Mouse (Mus musculus): ENCODE results near the gene Zcchc14.
"Not testable (repeated sequence)": the region's sequence is repeated elsewhere in the genome, so short reads cannot be mapped to it uniquely, and the experiment has no call there.

The Zcchc14 gene

GRCm38 (mm10) chr8:121620801-121621516 is 31.7 kb downstream of the Zcchc14 start:
- DNase-seq, result peak; percentile 49

- DNase-seq, result no peak
Observed at GRCm38 (mm10) chr8:121619401-121619995, 33.2 kb downstream of the Zcchc14 start.

- no peak for DNase-seq
Observed at GRCm38 (mm10) chr8:121613419-121613818, 39.3 kb downstream of the Zcchc14 start.

GRCm38 (mm10) chr8:121609916-121610315 is 42.8 kb downstream of the Zcchc14 start:
- DNase-seq, result no peak

- no peak for DNase-seq
Observed at GRCm38 (mm10) chr8:121609251-121609650, 43.5 kb downstream of the Zcchc14 start.

- no peak for DNase-seq
Observed at GRCm38 (mm10) chr8:121607661-121608060, 45.0 kb downstream of the Zcchc14 start.

- no peak for DNase-seq
Observed at GRCm38 (mm10) chr8:121603801-121604200, 48.9 kb downstream of the Zcchc14 start.

- peak; percentile 62 for DNase-seq
Observed at GRCm38 (mm10) chr8:121602860-121603259, 49.8 kb downstream of the Zcchc14 start.

- DNase-seq, result no peak
Observed at GRCm38 (mm10) chr8:121602411-121602810, 50.3 kb downstream of the Zcchc14 start.

- no peak for DNase-seq
Observed at GRCm38 (mm10) chr8:121599842-121600241, 52.9 kb downstream of the Zcchc14 start.

GRCm38 (mm10) chr8:121598892-121599291 is 53.8 kb downstream of the Zcchc14 start:
- DNase-seq, result peak; percentile 78

- DNase-seq, result no peak
Observed at GRCm38 (mm10) chr8:121598190-121598589, 54.5 kb downstream of the Zcchc14 start.

GRCm38 (mm10) chr8:121597492-121597891 is 55.2 kb downstream of the Zcchc14 start:
- DNase-seq, result not testable (repeated sequence)

- DNase-seq, result no peak
Observed at GRCm38 (mm10) chr8:121593983-121594382, 58.7 kb downstream of the Zcchc14 start.

GRCm38 (mm10) chr8:121593293-121593692 is 59.4 kb downstream of the Zcchc14 start:
- DNase-seq, result no peak

GRCm38 (mm10) chr8:121591178-121592066 is 61.3 kb downstream of the Zcchc14 start:
- DNase-seq, result no peak

GRCm38 (mm10) chr8:121590203-121591177 is 62.2 kb downstream of the Zcchc14 start, which contains the start of gene Map1lc3b:
Gene Map1lc3b, plus strand, starts transcription at chr8:121590361.
- peak; percentile 95 for DNase-seq

- DNase-seq, result no peak
Observed at GRCm38 (mm10) chr8:121589205-121589726, 63.4 kb downstream of the Zcchc14 start.

GRCm38 (mm10) chr8:121588750-121589149 is 64.0 kb downstream of the Zcchc14 start:
- DNase-seq, result no peak

GRCm38 (mm10) chr8:121585159-121585825 is 67.4 kb downstream of the Zcchc14 start:
- DNase-seq, result peak; percentile 99

- no peak for DNase-seq
Observed at GRCm38 (mm10) chr8:121584730-121585129, 68.0 kb downstream of the Zcchc14 start.
